Mouse (Mus musculus) liver, embryonic 16.5 days (tissue): Measurements from ENCODE around the gene Pim3. TPM values are rescaled to one million over a fixed set of nuclear protein-coding genes. Genes with fewer than 3 reads are reported as not detected.

Experiments
- ATAC-seq: fragments of 200-750 bp; cut with Nextera tagmentation; 2 replicates; pipeline ENCODE4 v1.8.0; 2017; ENCODE audit warnings: low read depth, mild to moderate bottlenecking, moderate number of reproducible peaks, moderate library complexity
- H3K27ac ChIP-seq: fragments of 300-500 bp; sonication (generic); 2 replicates; pipeline ENCODE4 v1.5.1; 2014; ENCODE audit warnings: mild to moderate bottlenecking, low read length
- H3K27me3 ChIP-seq: fragments of 300-500 bp; sonication (generic); 2 replicates; pipeline ENCODE4 v1.6.1; 2014; ENCODE audit warnings: low read depth, low read length, mixed read lengths; ENCODE audit not compliant: control insufficient read depth, insufficient read depth
- H3K36me3 ChIP-seq: fragments of 300-500 bp; sonication (generic); 2 replicates; pipeline ENCODE4 v1.6.1; 2014; ENCODE audit warnings: mild to moderate bottlenecking; ENCODE audit not compliant: control insufficient read depth, insufficient read depth
- H3K4me1 ChIP-seq: fragments of 300-500 bp; sonication (generic); 2 replicates; pipeline ENCODE4 v1.6.1; 2014; ENCODE audit warnings: low read depth, low read length, mixed read lengths; ENCODE audit not compliant: control insufficient read depth
- H3K4me2 ChIP-seq: fragments of 300-500 bp; sonication (generic); 2 replicates; pipeline ENCODE4 v1.6.1; 2014; ENCODE audit warnings: low read depth, low read length, mixed read lengths
- H3K4me3 ChIP-seq: fragments of 300-500 bp; sonication (generic); 2 replicates; pipeline ENCODE4 v1.5.1; 2014; ENCODE audit warnings: low read depth, mild to moderate bottlenecking, low read length
- H3K9ac ChIP-seq: fragments of 300-500 bp; sonication (generic); 2 replicates; pipeline ENCODE4 v1.6.1; 2014; ENCODE audit warnings: low read depth, low read length
- H3K9me3 ChIP-seq: fragments of 300-500 bp; sonication (generic); replicated peaks from 2 replicates; pipeline ENCODE4 v1.6.1; 2016; ENCODE audit warnings: low read length; ENCODE audit not compliant: control insufficient read depth
- WGBS: fragments of 180-500 bp; shearing (Covaris S2); extraction: QIAGEN DNeasy Blood & Tissue Kit; methylation state at CpG from one replicate; pipeline ENCODE4 v1.1.7; 2014; ENCODE audit not compliant: insufficient replicate concordance; 5-methylcytosine and 5-hydroxymethylcytosine counted together
- polyA plus RNA-seq: library from polyadenylated mRNA; unstranded; fragments of >200 nt; fragmentation: Nextera tagmentation; extraction: Ambion mirVana; gene quantifications from 2 replicates; pipeline ENCODE4 v1.2.1, GENCODE M21; 2015

Pim3 gene
- polyA plus RNA-seq, 1 experiment from 2014 or later: 33.8 TPM

DNA sequence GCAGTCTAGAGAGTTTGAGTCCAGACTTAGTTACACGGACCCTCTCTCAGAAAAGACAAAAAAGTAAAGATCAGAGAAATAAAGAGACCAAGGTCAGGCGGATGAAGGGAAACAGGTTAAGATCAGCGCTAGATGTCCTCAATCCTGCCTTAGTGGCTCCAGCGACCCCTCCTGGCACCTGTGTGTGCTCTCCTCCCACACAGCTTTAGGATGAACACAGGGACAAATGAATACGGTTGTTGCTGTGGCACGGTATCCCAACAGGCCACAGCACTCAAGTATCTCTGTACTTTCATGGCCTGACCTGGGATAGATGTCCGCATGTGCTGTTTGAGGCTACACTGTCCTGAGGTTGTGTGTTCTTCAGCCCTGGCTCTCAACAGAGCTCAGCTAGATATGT is 33.1 kb downstream of the Pim3 start:
- H3K4me2 ChIP-seq: no peak overlapping the region
- no peaks in the 10 kb centered on the region for H3K9me3 ChIP-seq
- no peaks in the 10 kb centered on the region for H3K36me3 ChIP-seq
- no peak overlapping the region for H3K4me3 ChIP-seq
- no peaks in the 10 kb centered on the region for H3K27me3 ChIP-seq
- H3K4me1 ChIP-seq: peaks cover 10% of the 10 kb centered on the region
- no peak overlapping the region for H3K9ac ChIP-seq
- 55% methylated on average over 7 of the region's 7 CpGs for WGBS
- no peak overlapping the region for H3K27ac ChIP-seq
- no peak for ATAC-seq

DNA sequence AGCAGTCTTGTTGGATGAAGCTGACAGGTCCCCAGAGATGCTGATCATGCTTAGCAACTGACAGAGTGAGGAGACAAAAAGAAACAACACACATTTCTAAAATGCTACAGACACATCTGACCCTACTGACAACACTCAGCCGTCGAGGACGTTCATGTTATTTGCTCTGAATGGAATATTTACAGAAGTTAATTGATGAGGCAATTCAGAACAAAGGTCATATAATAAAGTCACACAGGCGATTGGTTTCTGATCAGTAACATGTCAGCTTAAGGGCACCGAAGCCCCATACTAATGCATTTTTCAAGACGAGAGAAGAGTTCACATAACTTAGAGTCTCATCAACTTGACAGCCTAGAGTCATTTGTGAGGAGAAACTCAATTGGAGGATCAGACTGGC is 33.9 kb downstream of the Pim3 start:
- Histone ChIP-seq H3K4me3 (no peak overlapping the region), H3K27ac (no peak overlapping the region), H3K9ac (no peak overlapping the region), H3K9me3 (no peaks in the 10 kb centered on the region), H3K4me2 (no peak overlapping the region), H3K36me3 (no peaks in the 10 kb centered on the region), H3K27me3 (no peaks in the 10 kb centered on the region), H3K4me1 (peaks cover 6% of the 10 kb centered on the region)
- ATAC-seq: no peak
- WGBS: 56% methylated on average over 6 of the region's 6 CpGs

DNA sequence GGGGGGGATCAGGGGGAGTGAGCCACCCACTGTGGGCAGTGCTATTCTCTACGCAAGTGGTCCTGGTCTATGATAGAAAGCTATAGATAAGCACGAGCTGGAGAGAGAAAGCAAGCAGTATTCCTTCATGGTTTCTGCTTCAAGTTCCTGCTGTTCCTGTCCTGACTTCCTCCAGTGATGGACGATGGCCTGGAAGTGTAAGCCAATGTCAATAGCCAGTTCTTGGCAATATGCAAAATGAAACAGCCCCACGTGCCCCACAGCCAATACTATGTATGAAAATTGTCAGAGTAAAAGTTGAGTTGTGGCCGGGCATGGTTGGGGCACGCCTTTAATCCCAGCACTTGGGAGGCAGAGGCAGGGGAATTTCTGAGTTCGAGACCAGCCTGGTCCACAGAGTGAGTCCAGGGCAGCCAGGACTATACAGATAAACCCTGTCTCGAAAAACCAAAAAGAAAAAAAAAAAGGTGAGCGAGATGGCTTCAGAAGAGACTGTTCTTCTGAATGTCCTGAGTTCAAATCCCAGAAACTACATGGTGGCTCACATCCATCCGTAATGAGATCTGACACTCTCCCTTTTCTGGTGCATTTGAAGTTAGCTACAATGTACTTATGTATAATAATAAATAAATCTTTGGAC is 34.5 kb downstream of the Pim3 start:
- no peak overlapping the region for H3K27ac ChIP-seq

DNA sequence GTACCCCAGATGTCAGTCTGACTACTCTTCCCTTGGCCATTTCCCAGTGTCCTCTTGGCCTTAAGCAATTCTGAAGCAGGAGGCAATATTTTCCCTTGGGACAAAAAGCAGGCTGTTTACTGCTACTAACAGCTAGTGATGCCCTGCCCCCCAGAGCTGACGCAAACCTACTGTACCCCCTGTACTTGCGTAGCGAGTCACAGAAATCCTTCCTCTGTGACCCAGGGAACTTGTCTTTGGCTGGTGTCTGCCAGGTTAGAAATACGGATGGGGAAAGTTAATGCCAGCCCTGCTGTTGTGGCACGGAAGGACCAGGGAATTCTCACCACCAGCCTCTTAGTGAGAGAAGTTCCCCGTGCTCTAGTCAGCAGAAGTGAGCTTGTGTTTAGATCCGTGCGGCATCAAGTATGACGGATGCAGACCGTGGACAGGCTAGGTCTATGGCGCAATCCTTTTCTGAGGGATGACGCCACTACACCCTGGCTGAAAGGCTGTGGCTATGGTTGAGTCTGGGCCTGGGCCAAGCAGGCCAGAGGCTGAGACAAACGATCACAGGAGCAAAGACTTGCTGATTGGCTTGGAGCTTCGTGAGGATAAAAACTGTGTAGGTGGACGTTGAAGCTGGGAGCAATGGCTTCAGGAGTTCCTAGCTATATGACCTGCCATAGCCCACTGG is 40.4 kb downstream of the Pim3 start:
- Histone ChIP-seq H3K4me2 (no peak overlapping the region), H3K9me3 (no peaks in the 10 kb centered on the region), H3K27me3 (no peaks in the 10 kb centered on the region), H3K27ac (no peak overlapping the region), H3K9ac (no peak overlapping the region), H3K4me1 (no peaks in the 10 kb centered on the region; the same call in 1 of the 2 replicates), H3K4me3 (no peak overlapping the region), H3K36me3 (no peaks in the 10 kb centered on the region)
- peak; percentile 87 for ATAC-seq
- WGBS: 58% methylated on average over 15 of the region's 15 CpGs

More for the DNA sequence above, 34.5 kb downstream of the Pim3 start:
- H3K4me1 ChIP-seq: peaks cover under 1% of the 10 kb centered on the region; the same call in 1 of the 2 replicates
- no peak overlapping the region for H3K4me3 ChIP-seq
- ATAC-seq: no peak
- H3K9ac ChIP-seq: no peak overlapping the region
- no peaks in the 10 kb centered on the region for H3K27me3 ChIP-seq
- no peaks in the 10 kb centered on the region for H3K9me3 ChIP-seq
- 60% methylated on average over 10 of the region's 10 CpGs for WGBS
- H3K4me2 ChIP-seq: no peak overlapping the region
- no peaks in the 10 kb centered on the region for H3K36me3 ChIP-seq

DNA sequence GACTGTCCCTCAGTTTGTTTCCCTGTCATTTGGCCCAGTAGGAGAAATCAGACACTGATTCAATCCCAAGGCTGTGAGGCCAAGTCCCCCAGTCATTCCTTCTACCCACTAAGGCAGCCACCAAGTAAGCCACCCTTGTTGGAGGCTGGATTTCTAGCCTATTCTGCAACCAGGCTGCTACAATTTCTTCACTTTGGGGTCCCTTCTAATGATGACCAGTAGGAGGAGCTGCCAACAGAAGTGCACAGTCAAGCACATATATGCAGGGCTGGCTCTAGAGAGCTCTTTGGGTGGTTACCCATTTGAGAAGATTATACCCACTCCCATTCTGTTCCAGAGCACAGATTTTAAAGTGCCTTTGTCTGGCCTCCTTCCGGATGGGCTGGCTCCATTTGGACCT is 41.1 kb downstream of the Pim3 start:
- Histone ChIP-seq H3K4me2 (no peak overlapping the region), H3K36me3 (no peaks in the 10 kb centered on the region)
- WGBS: 55% methylated on average over 1 of the region's 1 CpGs

DNA sequence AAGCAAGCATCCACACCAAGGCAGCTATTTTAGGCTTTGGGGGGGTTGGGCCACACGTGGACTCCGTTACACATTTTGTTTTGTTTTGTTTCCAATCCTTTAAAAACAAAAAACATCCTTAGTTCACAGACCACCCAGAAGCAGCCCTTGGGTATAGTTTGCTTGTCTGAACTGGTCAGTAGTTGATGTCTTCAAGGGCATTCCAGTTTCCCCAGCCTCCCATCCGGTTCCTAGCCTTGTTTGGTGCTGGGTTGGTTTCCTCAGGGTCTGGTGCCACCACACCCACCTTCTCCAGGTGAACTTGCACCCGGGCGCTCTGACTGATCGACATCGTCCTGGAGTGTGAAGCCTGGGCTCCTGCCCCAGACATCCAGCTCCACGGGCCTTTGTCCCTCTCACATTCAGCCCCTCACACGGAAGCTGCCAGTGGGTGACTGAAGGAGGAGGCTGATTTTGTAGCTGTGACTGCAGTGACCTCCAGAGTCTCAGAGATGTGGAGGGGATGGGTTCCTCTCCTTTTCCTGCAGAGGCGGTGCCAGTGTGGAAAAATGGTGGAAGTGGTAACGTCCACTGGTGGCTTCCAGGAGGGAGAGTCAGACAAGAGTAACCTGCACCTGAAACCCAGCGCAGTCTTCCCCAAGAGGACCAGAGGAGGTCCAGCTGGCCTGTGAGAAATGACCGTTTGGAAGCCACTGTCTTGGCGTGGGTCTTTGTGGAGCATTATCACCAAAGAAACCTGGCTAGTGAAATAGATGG is 42.2 kb downstream of the Pim3 start:
- Histone ChIP-seq H3K9me3 (no peaks in the 10 kb centered on the region), H3K36me3 (no peaks in the 10 kb centered on the region)
- 70% methylated on average over 14 of the region's 14 CpGs for WGBS

More for the DNA sequence above, 41.1 kb downstream of the Pim3 start:
- Histone ChIP-seq H3K4me3 (no peak overlapping the region), H3K4me1 (no peaks in the 10 kb centered on the region; the same call in 1 of the 2 replicates), H3K27me3 (no peaks in the 10 kb centered on the region), H3K27ac (no peak overlapping the region), H3K9ac (no peak overlapping the region), H3K9me3 (no peaks in the 10 kb centered on the region)
- no peak for ATAC-seq

DNA sequence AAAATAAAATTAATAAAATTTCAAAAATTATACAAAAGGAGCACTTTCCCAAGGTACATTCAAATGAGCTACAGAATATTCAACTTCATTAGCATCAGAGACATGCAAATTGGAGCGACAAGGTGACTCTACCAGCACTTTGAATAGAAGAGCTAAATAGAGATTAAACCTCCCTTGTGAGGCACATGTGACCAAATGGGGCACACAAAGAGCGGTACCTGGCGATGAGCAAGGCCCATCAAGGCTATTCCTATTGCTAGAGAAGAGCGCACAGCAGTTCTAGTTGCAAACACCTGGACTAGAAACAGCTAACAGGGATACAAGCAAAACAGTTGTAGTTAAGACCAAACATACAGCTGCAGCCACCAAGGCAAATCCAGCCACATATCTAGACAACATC is 44.4 kb downstream of the Pim3 start:
- Histone ChIP-seq H3K4me1 (no peaks in the 10 kb centered on the region; the same call in 1 of the 2 replicates), H3K27ac (no peak overlapping the region), H3K4me2 (no peak overlapping the region), H3K9me3 (no peaks in the 10 kb centered on the region), H3K27me3 (no peaks in the 10 kb centered on the region), H3K4me3 (no peak overlapping the region), H3K36me3 (no peaks in the 10 kb centered on the region), H3K9ac (no peak overlapping the region)
- no peak for ATAC-seq
- 59% methylated on average over 4 of the region's 4 CpGs for WGBS

More for the DNA sequence above, 42.2 kb downstream of the Pim3 start:
- no peak overlapping the region for H3K4me3 ChIP-seq
- H3K9ac ChIP-seq: no peak overlapping the region
- no peaks in the 10 kb centered on the region for H3K27me3 ChIP-seq
- no peak overlapping the region for H3K4me2 ChIP-seq
- H3K4me1 ChIP-seq: no peaks in the 10 kb centered on the region; the same call in 1 of the 2 replicates
- no peak for ATAC-seq
- no peak overlapping the region for H3K27ac ChIP-seq

DNA sequence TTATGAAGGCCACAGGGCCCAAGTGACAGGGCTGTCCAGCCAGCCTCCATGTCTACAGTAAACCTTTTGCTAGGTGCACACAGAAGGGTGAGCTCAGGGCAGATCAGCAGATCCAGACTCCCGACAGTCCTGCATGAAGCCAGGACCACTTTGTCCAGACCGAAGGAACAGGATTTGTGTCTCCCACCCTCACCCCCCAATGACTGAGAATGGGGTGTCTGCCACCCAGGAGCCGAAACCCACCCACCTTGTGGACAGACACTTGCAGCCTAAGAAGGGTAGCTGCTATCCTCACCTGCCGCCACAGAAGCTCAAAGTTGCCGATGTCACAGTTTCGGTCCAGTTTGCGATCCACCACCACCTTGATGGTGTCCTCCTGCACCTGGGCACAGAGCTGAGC is 53.1 kb downstream of the Pim3 start:
- Histone ChIP-seq H3K27ac (no peak overlapping the region), H3K36me3 (no peaks in the 10 kb centered on the region), H3K9me3 (no peaks in the 10 kb centered on the region), H3K4me3 (no peak overlapping the region), H3K27me3 (no peaks in the 10 kb centered on the region), H3K4me2 (no peak overlapping the region), H3K9ac (no peak overlapping the region), H3K4me1 (peaks cover 2% of the 10 kb centered on the region)
- WGBS: 76% methylated on average over 7 of the region's 7 CpGs
- ATAC-seq: no peak
